Mouse (Mus musculus) small intestine, adult 2 months (tissue): ENCODE measurements around the gene 1700030K09Rik. TPM values are rescaled to one million over a fixed set of nuclear protein-coding genes. Genes with fewer than 3 reads are reported as not detected.
A peak's percentile ranks its signal among the peaks of the same experiment; 100 is the strongest.

ENCODE experiments used
- H3K27ac ChIP-seq: fragments of 200-500 bp; 2 replicates; pipeline ENCODE4 v1.5.1; 2012; ENCODE audit warnings: low read depth, low read length, control low read depth, inconsistent platforms; ENCODE audit not compliant: insufficient read depth
- H3K27me3 ChIP-seq: fragments of 200-500 bp; 2 replicates; pipeline ENCODE4 v1.6.1; 2012; ENCODE audit warnings: mild to moderate bottlenecking, moderate library complexity, low read length, inconsistent platforms; ENCODE audit not compliant: control insufficient read depth, insufficient read depth
- H3K36me3 ChIP-seq: fragments of 200-500 bp; 2 replicates; pipeline ENCODE4 v1.6.1; 2012; ENCODE audit warnings: mild to moderate bottlenecking, low read length, control low read depth, inconsistent platforms; ENCODE audit not compliant: control insufficient read depth, insufficient read depth
- H3K4me1 ChIP-seq: fragments of 200-500 bp; 2 replicates; pipeline ENCODE4 v1.6.1; 2012; ENCODE audit warnings: low read length, inconsistent platforms, mixed read lengths; ENCODE audit not compliant: control insufficient read depth, insufficient read depth, insufficient read length
- H3K4me3 ChIP-seq: fragments of 200-500 bp; 2 replicates; pipeline ENCODE4 v1.5.1; 2012; ENCODE audit warnings: low read depth, mild to moderate bottlenecking, control low read depth, inconsistent platforms, low read length, moderate library complexity
- CTCF ChIP-seq: fragments of 200-500 bp; IDR thresholded peaks from 2 replicates; pipeline ENCODE4 v1.5.1; 2012; ENCODE audit warnings: low read depth, mild to moderate bottlenecking, control low read depth, inconsistent platforms, low read length, moderate library complexity, mixed read lengths; ENCODE audit not compliant: insufficient replicate concordance, insufficient read length; ENCODE audit errors: extremely low read depth
- POLR2A ChIP-seq: fragments of 200-500 bp; IDR thresholded peaks from 2 replicates; pipeline ENCODE4 v1.6.1; 2012; ENCODE audit warnings: low read depth, mild to moderate bottlenecking, control low read depth, inconsistent platforms, low read length, moderate library complexity
- WGBS: fragments of 180-500 bp; shearing (Covaris S2); methylation state at CpG from one replicate; pipeline ENCODE4 v1.1.7; 2018; 5-methylcytosine and 5-hydroxymethylcytosine counted together
- polyA plus RNA-seq: library from polyadenylated mRNA; depleted of rRNA; stranded (reverse); fragments of >200 nt; gene quantifications from 2 replicates; pipeline ENCODE4 v1.2.3, GENCODE M21; 2012

1700030K09Rik gene
- polyA plus RNA-seq, 1 experiment: 3.2 TPM

GRCm38 (mm10) chr8:72418073-72418472 lies 25.6 kb upstream of the 1700030K09Rik start:
- 93% methylated on average over 4 of the region's 4 CpGs for WGBS
- Histone ChIP-seq H3K4me3 (no peak overlapping the region), H3K36me3 (no peaks in the 10 kb centered on the region), H3K27me3 (no peaks in the 10 kb centered on the region), H3K27ac (no peak overlapping the region), H3K4me1 (peaks cover 21% of the 10 kb centered on the region)
- TF ChIP-seq CTCF: no peak
- no peak for TF ChIP-seq POLR2A

- Histone ChIP-seq H3K27ac (peak overlapping the region; percentile 64; the same call in 1 of the 2 replicates), H3K4me3 (peak overlapping the region; percentile 90), H3K4me1 (peaks cover 11% of the 10 kb centered on the region; the same call in 1 of the 2 replicates), H3K27me3 (no peaks in the 10 kb centered on the region), H3K36me3 (no peaks in the 10 kb centered on the region)
- TF ChIP-seq POLR2A (no peak), CTCF (no peak)
- 2% methylated on average over 72 of the region's 73 CpGs for WGBS
Measured at GRCm38 (mm10) chr8:72420571-72421361, 22.9 kb upstream of the 1700030K09Rik start.

DNA sequence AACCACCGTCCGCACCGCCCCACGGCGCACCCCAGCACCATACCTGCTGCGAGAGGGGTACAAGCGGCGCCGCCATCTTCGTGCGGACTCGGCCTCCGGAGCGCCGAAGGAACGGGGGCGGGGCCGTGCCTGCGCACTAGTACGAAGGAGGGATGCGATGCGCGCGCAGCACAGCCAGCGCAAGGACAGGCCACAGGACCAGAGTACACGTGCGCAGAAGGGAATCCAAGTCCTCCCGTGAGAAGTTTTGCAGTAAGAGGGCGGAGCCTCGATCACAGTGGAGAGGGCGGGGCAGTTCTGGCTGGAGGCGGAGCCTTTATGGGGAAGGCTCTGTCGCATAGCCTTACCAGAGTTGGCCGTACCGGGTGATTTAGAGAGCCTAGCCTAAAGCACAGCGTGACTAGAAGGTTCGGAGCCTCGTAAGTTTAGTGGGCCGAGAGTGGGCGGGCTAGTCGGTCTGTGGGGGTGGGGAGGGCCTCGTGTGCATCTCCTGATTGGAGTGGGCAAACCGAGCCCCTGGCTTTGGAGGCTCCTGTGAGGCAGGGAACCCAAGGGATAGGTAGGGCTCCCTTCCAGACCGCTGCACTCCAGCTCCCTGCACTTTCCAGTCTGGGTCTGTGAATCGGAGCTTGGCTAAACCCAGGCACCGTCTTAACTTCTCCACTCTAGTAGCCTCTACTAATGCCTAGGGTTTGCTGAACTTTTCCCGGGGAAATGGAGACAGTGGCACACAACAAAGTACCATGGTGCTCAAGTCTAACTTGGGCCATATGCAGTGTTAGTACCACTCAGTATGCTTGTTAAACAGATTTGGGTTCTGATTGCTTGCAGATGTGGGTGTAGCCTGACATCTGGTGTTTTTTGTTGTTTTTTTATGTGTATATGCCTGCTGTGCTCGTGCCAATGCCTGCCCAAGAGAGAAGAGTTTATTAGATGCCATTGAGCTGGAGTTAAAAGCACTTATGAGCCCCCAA lies 22.0 kb upstream of the 1700030K09Rik start, which contains the start of gene Eps15l1:
Eps15l1 (minus strand) TSS at position 99 of the 974 bp plus-strand sequence.
- Histone ChIP-seq H3K4me1 (peaks cover 10% of the 10 kb centered on the region; the same call in 1 of the 2 replicates), H3K4me3 (peak within 1 kb of the TSS; percentile 90), H3K36me3 (no peaks in the 10 kb centered on the region), H3K27me3 (no peaks in the 10 kb centered on the region), H3K27ac (peak within 1 kb of the TSS; percentile 64)
- TF ChIP-seq POLR2A (peak; percentile 67), CTCF (no peak)
- under 1% methylated on average over 48 of the region's 48 CpGs for WGBS

DNA sequence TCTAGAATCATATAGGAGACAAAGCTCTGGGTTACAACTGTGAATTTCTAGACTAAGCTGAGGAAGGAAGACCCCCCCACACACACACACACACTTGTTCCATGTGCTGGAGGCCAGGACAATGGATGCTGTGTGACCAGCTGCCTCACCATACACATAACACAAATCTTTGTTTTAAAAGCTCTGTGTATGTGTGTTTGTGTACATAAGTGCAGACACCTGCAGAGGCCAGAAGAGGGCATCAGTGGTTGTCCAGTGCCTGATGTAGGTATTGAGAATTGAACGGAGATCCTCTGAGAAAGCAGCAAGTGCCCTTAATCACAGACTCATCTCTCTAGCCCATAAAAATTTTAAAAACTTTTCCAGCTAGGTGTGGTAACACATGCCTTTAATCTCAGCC lies 20.8 kb upstream of the 1700030K09Rik start:
- Histone ChIP-seq H3K36me3 (no peaks in the 10 kb centered on the region), H3K4me1 (peaks cover 10% of the 10 kb centered on the region; the same call in 1 of the 2 replicates), H3K4me3 (no peak overlapping the region), H3K27me3 (no peaks in the 10 kb centered on the region), H3K27ac (no peak overlapping the region)
- no peak for TF ChIP-seq CTCF
- no peak for TF ChIP-seq POLR2A
- WGBS: 81% methylated on average over 1 of the region's 1 CpGs

DNA sequence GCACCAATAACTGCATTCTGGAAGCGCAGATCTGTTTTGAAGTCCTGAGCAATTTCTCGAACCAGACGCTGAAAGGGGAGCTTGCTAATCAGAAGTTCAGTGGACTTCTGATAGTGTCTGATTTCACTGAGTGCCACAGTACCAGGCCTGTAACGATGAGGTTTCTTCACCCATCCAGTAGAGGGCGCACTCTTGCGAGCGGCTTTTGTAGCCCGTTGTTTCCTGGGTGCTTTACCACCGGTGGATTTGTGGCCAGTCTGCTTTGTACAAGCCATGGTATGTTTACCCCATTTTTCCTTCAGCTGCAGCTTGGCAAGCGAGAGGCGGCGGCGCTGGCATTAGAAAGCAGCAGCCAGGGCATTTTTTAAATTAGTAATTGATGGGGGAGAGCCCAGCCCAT lies 14.0 kb upstream of the 1700030K09Rik start:
- 38% methylated on average over 13 of the region's 13 CpGs for WGBS
- Histone ChIP-seq H3K4me3 (no peak overlapping the region), H3K4me1 (no peaks in the 10 kb centered on the region), H3K27ac (no peak overlapping the region), H3K27me3 (no peaks in the 10 kb centered on the region), H3K36me3 (no peaks in the 10 kb centered on the region)
- TF ChIP-seq POLR2A: no peak
- peak; percentile 73 for TF ChIP-seq CTCF

DNA sequence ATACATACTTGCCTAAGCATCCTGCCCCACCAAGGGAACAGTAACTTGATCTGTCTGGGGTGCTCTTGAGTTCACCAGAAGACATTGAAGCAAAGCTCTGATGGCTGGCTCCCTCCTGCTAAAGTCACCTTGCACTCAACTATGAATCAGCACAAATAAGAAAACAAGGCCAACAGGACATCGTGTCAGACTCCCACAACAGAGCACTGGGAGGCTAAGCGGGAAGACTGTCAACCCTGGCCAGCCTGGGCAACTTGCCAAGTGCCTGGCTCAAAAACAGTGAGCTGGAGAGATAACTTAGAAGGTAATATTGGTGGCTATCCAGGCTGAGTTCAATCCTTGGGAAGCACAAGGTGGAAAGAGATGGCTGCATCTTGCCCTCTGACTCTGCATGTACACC lies 8.7 kb upstream of the 1700030K09Rik start:
- Histone ChIP-seq H3K27me3 (no peaks in the 10 kb centered on the region), H3K36me3 (no peaks in the 10 kb centered on the region), H3K4me3 (no peak overlapping the region), H3K27ac (no peak overlapping the region), H3K4me1 (no peaks in the 10 kb centered on the region)
- TF ChIP-seq POLR2A (no peak), CTCF (no peak)
- 7% methylated on average over 2 of the region's 2 CpGs for WGBS
